Mouse (Mus musculus): ENCODE data around the gene Apoc4.

Apoc4 gene

GRCm38 (mm10) chr7:19681202-19681694 lies at the start of gene Apoc4, which contains the start of gene Gm44805:
Gene Apoc4 (minus strand): TSS chr7:19681479.
Gene Gm44805 (minus strand): TSS chr7:19681423.
- DNase-seq (ENCODE audit: low spot score in 2 of 2) = no peak

DNA sequence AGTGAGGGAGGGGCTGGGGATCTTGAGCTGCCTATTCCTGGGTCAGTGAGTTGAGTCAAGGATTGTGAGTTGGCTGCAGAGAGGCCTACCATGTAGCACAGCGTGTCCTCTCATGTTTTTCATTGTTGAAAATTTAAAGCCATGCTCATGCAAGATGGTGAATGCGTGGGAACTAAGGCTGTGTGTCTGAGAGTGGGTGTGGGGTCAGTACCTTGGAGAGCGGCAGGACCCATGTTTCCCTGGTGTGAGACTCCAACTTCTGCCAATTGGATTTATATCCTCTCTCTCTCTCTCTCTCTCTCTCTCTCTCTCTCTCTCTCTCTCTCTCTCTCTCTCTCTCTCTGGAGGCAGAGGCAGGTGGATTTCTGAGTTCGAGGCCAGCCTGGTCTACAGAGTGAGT lies 45.3 kb upstream of the Apoc4 start:
- no peak for DNase-seq (ENCODE audit: low spot score in 2 of 2)

GRCm38 (mm10) chr7:19724167-19724566 lies 42.9 kb upstream of the Apoc4 start:
- no peak for DNase-seq (ENCODE audit: low spot score in 2 of 2)

DNA sequence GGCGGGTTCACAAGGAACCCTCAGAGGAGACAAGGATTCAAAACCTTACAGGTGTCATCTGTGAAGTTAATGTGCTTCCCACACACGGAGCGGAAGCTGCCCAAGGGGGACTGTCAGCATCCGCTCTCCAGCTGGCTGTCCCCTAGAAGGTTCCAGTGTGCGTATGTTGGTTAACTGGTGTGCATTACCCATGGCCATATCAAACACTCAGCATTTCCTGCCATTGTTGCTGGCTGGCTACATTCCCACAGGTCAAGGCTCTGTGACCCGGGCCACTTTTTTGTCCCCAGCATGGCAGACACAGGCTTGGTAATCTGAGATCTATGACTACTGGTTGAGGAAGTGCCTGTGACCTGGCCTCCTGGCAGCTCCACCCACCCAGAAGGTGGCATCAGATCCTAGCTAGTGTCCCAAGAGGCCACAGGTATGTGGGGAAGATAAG lies 41.5 kb upstream of the Apoc4 start:
- DNase-seq (ENCODE audit: low spot score in 2 of 2) = no peak

DNA sequence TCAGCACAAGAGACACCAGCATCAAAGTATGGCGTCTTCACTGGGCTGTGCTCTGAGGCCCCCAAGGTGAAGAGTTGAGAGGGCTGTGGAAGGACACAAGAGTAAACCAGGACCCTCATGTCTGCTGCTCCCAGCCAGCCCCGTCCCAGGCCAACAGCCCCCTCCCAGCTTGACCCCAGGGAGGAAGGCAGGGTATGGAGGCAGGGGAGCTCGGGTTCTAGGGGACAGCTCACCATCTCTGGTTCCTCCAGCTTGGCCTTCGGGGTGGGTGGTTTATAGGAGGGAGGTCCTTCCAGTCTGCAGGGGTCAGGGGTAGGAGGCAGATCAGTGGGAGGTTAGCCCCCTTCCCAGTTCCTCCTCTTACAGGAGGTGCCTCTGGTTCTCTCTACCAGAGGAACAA lies 37.9 kb upstream of the Apoc4 start:
- DNase-seq (ENCODE audit: low spot score in 2 of 2) = no peak

GRCm38 (mm10) chr7:19718297-19718952 lies 37.1 kb upstream of the Apoc4 start:
- DNase-seq (ENCODE audit: low spot score in 2 of 2) = no peak

DNA sequence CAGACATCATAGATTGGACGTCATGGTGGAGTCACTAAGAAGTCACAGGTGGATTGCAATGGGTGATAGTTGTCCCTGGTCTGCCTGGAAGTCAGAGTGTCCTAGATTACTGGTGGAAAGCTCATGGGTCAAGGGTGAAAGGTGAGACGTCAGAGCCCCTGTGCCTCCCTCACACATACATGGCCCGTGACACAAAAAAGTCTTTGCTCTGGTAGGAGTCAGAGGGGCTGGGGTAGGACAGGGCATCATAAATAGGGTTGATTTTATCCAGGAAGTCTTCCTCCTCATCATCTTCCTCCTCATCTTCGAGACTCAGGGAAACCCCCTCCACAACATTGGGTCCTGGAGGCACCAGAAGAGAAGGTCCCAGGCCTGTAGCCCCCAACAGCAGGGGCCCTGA lies 36.1 kb upstream of the Apoc4 start:
- no peak for DNase-seq (ENCODE audit: low spot score in 2 of 2)

- DNase-seq (ENCODE audit: low spot score in 2 of 2) = no peak
These were observed 35.5 kb upstream of the Apoc4 start for GRCm38 (mm10) chr7:19716822-19717221.

DNA sequence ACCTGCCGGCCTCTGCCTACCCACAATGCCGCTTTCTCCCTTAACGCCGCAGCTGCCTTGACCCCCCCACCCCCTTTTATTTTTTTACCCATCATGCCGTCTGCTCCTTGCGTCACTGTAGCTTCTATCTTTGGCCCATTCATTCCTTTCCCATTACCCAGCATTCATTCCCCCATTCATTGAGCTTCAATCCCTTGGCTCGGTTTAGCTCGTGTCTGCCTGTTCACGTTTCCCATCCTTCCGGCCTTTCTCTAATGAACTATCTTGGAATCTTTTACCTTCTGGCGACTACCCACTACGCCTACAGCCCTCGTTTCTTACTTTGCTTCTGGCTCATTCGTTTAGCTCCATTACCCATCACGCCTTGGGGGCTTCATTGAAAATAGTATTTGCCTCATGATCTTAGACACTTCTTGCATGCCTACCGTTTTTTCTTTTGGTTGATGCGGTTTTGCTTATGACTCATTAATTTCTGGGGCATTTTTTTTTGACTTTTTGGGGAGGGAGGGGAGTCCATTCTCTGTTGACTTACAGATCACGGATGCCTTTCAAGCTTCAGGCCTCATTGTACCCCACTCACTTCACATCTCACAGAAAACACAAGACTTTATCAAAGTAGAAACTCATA lies 34.9 kb upstream of the Apoc4 start:
- no peak for DNase-seq (ENCODE audit: low spot score in 2 of 2)

GRCm38 (mm10) chr7:19715239-19716054 lies 34.2 kb upstream of the Apoc4 start, which contains the start of gene Tomm40:
Gene Tomm40 (minus strand): TSS chr7:19715438.
- DNase-seq (ENCODE audit: low spot score in 2 of 2) = peak; percentile 99 to 100

DNA sequence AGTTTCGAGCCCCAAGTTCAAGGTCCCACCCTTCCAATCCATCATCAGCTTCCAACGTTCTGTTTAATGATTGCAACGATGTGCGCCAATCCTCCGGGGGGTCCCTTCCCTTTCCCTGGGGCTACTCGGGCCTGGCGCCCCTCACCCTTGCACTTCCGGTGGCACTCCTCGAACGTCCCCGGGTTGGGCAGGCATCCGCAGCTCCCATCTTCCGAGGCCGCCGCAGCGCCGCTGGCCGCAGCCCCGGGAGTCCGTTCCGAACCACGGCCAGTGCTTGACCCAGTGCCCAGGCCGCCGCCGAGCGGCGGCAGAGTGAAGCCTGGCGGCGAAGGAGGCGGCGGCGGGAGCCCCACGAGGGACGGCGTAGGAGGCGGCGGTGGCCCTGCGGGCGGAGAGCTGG lies 33.6 kb upstream of the Apoc4 start:
- no peak for DNase-seq (ENCODE audit: low spot score in 2 of 2)

DNA sequence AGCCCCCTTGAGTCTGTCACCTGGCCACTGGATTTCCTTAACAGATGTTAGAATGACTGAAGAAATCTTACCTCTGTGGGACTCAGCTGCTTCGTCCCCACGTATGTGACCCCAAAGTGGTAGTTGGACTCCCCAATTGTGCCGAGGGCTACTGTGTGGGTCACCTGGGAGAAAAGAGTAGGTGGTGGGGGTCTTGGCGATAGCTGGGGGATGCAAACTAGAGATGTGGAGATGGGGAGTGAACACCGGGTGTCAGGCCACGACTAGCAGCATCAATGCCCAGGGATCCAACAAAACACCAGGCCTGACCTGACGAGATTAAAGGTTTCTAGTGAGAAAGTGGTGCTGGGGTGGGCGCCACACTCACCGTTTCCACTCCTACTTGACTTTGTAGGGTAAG lies 32.3 kb upstream of the Apoc4 start:
- no peak for DNase-seq (ENCODE audit: low spot score in 2 of 2)

- DNase-seq (ENCODE audit: low spot score in 2 of 2) = no peak
These were observed 31.9 kb upstream of the Apoc4 start for GRCm38 (mm10) chr7:19713196-19713595.

GRCm38 (mm10) chr7:19712414-19712813 lies 31.1 kb upstream of the Apoc4 start:
- no peak for DNase-seq (ENCODE audit: low spot score in 2 of 2)

DNA sequence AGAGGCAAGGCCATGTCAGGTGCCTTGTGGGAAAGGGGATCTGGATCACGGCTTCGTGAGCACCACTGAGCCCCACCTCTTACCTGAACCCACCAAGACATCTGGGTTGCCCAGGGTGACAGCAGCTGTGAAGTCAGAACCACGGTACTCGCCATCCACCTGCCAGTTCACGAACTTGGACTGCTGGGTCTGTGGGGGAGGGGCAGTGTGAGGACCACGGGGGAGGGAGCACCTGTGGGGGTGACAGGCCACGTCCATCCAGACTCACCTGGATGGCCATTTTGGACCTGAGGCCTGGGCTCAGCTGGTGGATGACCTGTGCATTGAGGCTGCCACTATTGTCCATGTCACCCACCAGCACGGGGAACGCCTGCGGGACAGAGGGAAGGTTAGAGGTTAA lies 29.4 kb upstream of the Apoc4 start:
- no peak for DNase-seq (ENCODE audit: low spot score in 2 of 2)

DNA sequence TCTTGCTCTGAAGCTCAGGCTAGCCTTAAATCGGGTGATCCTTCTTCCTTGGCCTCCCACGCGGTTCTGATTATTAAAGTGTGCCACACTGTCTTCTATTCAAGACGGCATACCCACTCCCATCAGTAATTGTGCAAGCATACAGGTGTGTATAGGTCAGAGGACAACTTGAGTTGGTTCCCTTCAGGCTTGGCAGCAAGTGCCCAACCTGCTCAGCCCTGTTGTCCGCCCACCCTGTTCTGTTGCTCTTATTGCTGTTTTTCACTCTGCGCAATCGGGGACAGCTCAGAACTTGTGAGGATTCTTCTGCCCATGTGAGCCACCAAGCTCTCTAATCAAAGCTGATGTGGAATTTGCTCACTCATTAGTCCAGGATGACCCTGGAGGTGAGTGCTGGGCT lies 24.0 kb upstream of the Apoc4 start:
- no peak for DNase-seq (ENCODE audit: low spot score in 2 of 2)

DNA sequence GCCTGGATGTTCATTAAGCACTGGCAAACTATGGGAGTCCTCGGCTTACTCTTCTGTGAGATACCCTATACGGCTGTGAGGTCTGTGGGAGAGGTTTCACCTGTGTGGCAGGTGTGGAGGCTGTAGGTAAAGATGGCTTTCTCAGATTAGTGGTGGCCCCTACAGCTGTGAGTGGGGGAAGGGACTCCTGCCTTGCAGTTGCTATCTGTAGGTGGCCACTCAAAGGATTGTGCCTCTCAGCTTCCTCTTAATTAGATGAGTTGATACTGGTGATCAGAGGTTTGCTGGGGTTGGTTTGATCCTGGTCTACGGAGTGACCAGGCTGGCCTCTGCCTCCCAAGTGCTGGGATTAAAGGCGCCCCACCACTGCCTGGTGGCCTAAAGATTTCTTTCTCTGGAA lies 23.2 kb upstream of the Apoc4 start:
- DNase-seq (ENCODE audit: low spot score in 2 of 2) = no peak

DNA sequence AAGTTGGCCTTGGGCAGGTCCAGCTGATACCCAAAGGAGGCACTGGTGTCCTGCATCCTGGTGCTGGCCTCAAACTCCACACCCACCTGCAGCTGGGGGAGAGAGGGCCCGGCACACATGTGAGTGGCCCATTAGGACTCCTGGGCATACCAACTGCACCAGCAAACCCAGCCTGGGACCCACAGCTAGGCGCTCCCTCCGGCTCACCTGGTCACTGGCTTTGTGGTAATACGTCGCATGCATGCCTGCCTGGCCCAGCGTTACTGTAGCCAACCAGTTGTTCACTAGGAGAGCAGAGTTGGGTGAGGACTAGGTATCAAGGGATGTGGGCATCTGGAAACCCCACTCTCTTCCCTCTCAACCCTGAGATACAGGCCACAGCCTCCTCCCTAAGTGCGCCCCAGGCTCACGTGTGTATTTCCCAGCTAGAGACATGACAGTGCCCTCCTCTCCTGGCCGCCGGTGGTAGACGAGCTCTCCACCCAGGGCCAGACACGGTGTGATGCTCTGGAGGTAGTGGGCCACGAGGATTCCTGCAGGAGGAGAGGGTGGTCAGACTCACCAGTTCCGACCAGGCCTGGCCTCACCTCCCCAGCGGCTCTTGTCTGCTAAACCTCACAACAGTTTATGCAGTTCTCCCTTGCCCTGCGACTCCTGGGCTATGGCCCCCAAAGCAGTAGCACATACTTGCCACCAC lies 21.7 kb upstream of the Apoc4 start:
- no peak for DNase-seq (ENCODE audit: low spot score in 2 of 2)

DNA sequence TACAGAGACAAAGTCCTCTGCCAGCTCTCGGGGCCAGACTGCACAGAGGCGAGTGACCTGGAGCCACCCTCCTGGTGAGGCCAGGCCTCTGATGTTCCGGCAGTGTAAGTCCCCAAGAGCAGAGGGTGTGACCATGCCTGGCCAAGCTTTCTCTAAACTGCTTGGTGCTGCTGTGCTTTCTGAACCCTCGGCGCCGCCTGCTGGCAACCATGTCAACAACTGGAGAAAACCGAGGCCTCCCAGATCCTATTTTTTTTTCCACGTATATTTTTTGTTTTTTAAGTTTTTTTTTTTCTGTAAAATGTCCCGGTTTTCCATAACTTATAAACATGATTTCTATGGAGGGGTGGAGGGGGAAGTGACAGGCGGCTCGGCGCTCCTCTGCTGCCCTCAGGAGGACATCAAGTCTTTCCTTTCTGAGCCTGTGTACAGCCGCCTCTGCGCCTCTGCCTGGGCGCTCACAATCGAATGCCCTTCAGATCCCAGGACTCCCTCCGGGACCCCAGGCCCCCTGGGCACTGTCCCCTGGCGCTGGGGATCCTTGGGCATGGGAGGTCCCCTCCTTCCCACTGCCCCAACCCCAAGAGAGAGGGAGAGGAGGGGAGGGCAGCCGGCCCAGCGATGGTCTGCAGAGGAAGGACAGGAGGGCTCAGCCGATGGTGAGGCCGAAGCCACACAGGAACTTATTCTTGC lies 19.9 kb upstream of the Apoc4 start:
- peak in 1 of 2 experiments; percentile 71 for DNase-seq (ENCODE audit: low spot score in 2 of 2)

DNA sequence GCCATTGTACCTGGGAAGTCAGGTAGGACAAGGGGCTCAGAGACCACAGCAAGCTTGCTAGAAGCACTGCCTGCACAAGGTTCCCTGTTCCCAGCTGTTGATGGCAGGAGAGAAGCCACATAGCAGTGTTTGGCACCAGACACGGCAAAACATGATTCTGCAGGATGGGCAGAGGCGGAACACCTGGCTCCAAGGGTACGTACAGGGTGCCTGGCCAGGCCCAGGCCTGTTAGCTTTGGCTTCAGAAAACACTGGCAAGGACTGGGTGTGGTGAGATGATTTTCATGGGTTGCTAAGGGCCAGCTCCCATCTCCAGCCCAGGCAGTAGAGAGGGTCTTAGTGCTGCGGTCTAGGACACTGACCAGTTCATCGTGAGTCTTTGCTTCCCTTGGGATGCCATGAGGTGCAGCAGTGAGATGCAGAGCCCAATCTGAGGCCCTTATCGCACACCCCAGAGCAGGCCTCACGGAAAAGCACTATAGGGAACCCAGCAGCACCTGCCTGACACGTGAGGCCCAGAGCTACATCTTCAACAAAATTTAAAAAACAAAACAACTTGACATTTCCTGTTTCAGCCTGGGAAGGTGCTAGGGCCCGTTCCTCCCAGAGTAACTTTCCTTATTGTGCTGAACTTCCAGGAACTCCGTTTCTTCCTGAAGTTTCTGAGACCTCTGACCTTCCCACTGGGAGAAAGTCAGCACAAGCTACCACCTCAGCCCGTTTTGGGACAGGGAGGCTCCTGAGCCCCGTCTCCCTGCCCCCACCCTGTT lies 19.2 kb upstream of the Apoc4 start:
- no peak for DNase-seq (ENCODE audit: low spot score in 2 of 2)

GRCm38 (mm10) chr7:19699827-19700148 lies 18.5 kb upstream of the Apoc4 start:
- DNase-seq (ENCODE audit: low spot score in 2 of 2) = no peak

All from frontal cortex, postnatal 10 days (tissue).